Mouse (Mus musculus): Measurements from ENCODE around the gene Kalrn.

Gene Kalrn

GRCm38 (mm10) chr16:34042586-34042985, 530.7 kb downstream of the Kalrn start:
- no peak for DNase-seq (ENCODE audit: low read depth, low spot score)

- DNase-seq (ENCODE audit: low read depth, low spot score) = no peak
Observed at GRCm38 (mm10) chr16:34040276-34040675, 533.1 kb downstream of the Kalrn start.

GRCm38 (mm10) chr16:34039736-34040135, 533.6 kb downstream of the Kalrn start:
- DNase-seq (ENCODE audit: low read depth, low spot score) = no peak

- DNase-seq (ENCODE audit: low read depth, low spot score) = no peak
Observed at GRCm38 (mm10) chr16:34036327-34037047, 536.8 kb downstream of the Kalrn start.

- no peak for DNase-seq (ENCODE audit: low read depth, low spot score)
Observed at GRCm38 (mm10) chr16:34035780-34036179, 537.6 kb downstream of the Kalrn start.

- no peak for DNase-seq (ENCODE audit: low read depth, low spot score)
Observed at GRCm38 (mm10) chr16:34034267-34034666, 539.1 kb downstream of the Kalrn start.

GRCm38 (mm10) chr16:34032011-34032645, 541.2 kb downstream of the Kalrn start:
- DNase-seq (ENCODE audit: low read depth, low spot score) = no peak

GRCm38 (mm10) chr16:34031565-34031964, 541.8 kb downstream of the Kalrn start:
- no peak for DNase-seq (ENCODE audit: low read depth, low spot score)

- DNase-seq (ENCODE audit: low read depth, low spot score) = no peak
Observed at GRCm38 (mm10) chr16:34030379-34030778, 543.0 kb downstream of the Kalrn start.

- no peak for DNase-seq (ENCODE audit: low read depth, low spot score)
Observed at GRCm38 (mm10) chr16:34029790-34030189, 543.5 kb downstream of the Kalrn start.

- DNase-seq (ENCODE audit: low read depth, low spot score) = no peak
Observed at GRCm38 (mm10) chr16:34017241-34017640, 556.1 kb downstream of the Kalrn start.

- peak; percentile 49 for DNase-seq (ENCODE audit: low read depth, low spot score)
Observed at GRCm38 (mm10) chr16:34011991-34012845, 561.1 kb downstream of the Kalrn start.

- DNase-seq (ENCODE audit: low read depth, low spot score) = no peak
Observed at GRCm38 (mm10) chr16:34009567-34009966, 563.8 kb downstream of the Kalrn start.

- DNase-seq (ENCODE audit: low read depth, low spot score) = no peak
Observed at GRCm38 (mm10) chr16:34005986-34006385, 567.3 kb downstream of the Kalrn start.

- DNase-seq (ENCODE audit: low read depth, low spot score) = peak; percentile 29
Observed at GRCm38 (mm10) chr16:34004128-34004578, 569.2 kb downstream of the Kalrn start.

- no peak for DNase-seq (ENCODE audit: low read depth, low spot score)
Observed at GRCm38 (mm10) chr16:34003566-34004127, 569.7 kb downstream of the Kalrn start.

- DNase-seq (ENCODE audit: low read depth, low spot score) = peak; percentile 86
Observed at GRCm38 (mm10) chr16:34000715-34001114, 572.6 kb downstream of the Kalrn start.

GRCm38 (mm10) chr16:33999388-33999787, 573.9 kb downstream of the Kalrn start:
- DNase-seq (ENCODE audit: low read depth, low spot score) = no peak

- DNase-seq (ENCODE audit: low read depth, low spot score) = no peak
Observed at GRCm38 (mm10) chr16:33998011-33998410, 575.3 kb downstream of the Kalrn start.

GRCm38 (mm10) chr16:33996030-33996429, 577.3 kb downstream of the Kalrn start:
- DNase-seq (ENCODE audit: low read depth, low spot score) = peak; percentile 47

- peak; percentile 41 for DNase-seq (ENCODE audit: low read depth, low spot score)
Observed at GRCm38 (mm10) chr16:33995496-33995895, 577.8 kb downstream of the Kalrn start.

GRCm38 (mm10) chr16:33994321-33994720, 579.0 kb downstream of the Kalrn start:
- no peak for DNase-seq (ENCODE audit: low read depth, low spot score)
